ENCODE assay signal across 9 mouse cellular contexts in the genomic region with DNA sequence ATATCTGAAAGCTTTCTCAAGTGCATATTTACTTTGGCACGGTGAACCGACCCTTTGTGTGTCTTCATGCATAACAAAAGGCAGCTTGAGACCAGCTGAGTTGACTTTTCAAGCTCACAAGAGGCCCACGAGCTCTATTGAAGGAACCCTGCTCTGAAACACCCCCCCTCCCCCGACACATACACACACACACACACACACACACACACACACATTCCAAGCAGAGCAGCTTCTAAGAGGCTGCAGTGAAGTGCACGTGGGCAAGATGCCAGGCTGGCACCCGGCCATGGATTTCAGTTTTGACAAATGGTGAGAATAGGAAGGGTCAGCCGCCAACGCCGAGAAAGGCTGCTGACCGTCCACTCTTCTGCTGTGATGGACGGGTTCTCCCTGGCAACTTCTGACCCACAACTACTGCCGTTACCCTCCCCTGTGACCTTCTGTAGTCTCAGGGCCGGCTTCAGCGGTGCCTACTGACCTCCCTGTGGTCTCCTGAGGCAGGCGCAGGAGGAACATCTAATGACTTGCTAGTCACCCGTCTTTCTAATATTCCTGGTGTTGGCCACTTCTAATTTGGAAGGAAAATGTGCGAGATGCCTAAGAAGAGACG.
DNase-seq lines count a peak whose midpoint lies in the region; ATAC-seq lines count a peak whose summit lies in the region.
"Had no signal": no experiment of that assay in that cellular context is flagged by ENCODE, and none has a peak within 500 bp of the region (broad histone marks: within the 10 kb centered on the region; RNA-seq: fewer than 3 reads in every experiment).

No protein-coding gene starts in this region.

- ATAC-seq in heart, embryonic 16.5 days (replicated peaks; ENCODE audit: extremely low read depth, insufficient read depth, low FRiP score): peak; percentile 82
- peak; percentile 72 for ATAC-seq in midbrain, embryonic 12.5 days (ENCODE audit: low FRiP score, low read depth)
- ATAC-seq: Patski had no signal

- peak overlapping the region; percentile 19 for H3K4me2 ChIP-seq in heart, embryonic 16.5 days (ENCODE audit: low read depth, low read length)
- no peak overlapping the region; the same call in 1 of the 2 replicates for H3K4me2 ChIP-seq in midbrain, embryonic 12.5 days (replicated peaks)

- peak; percentile 3 to 4 for DNase-seq in spleen, postnatal 36 days (ENCODE audit: low spot score in 2 of 2)
- no peak for DNase-seq in spleen, adult 18-20 months
- peak; percentile 19 for DNase-seq in embryonic facial prominence, embryonic 10.5 days (ENCODE audit: low spot score)
- DNase-seq in kidney, postnatal 10 days: peak; percentile 87
- DNase-seq in yolk sac, embryonic 10.5 days (ENCODE audit: low spot score): peak; percentile 34
- no peak for DNase-seq in thymus, postnatal 25 days

- H3K36me3 ChIP-seq in embryonic facial prominence, embryonic 10.5 days (replicated peaks): peaks cover 12% of the 10 kb centered on the region
- H3K36me3 ChIP-seq in heart, embryonic 16.5 days (ENCODE audit: control insufficient read depth, insufficient read depth): no peaks in the 10 kb centered on the region
- H3K36me3 ChIP-seq in midbrain, embryonic 12.5 days: no peaks in the 10 kb centered on the region

- no peak overlapping the region for H3K4me3 ChIP-seq in embryonic facial prominence, embryonic 10.5 days
- no peak overlapping the region for H3K4me3 ChIP-seq in heart, embryonic 16.5 days (ENCODE audit: low read length)
- H3K4me3 ChIP-seq in midbrain, embryonic 12.5 days: no peak overlapping the region

- peaks cover 5% of the 10 kb centered on the region; the same call in 1 of the 2 replicates for H3K9me3 ChIP-seq in embryonic facial prominence, embryonic 10.5 days
- 0 out of 2 replicates have a peak, but pooled peaks cover 2% of the 10 kb centered on the region for H3K9me3 ChIP-seq in heart, embryonic 16.5 days (replicated peaks; ENCODE audit: control insufficient read depth, low read length)
- 0 out of 2 replicates have a peak, but pooled peaks cover 4% of the 10 kb centered on the region for H3K9me3 ChIP-seq in midbrain, embryonic 12.5 days

- H3K9ac ChIP-seq in heart, embryonic 16.5 days (ENCODE audit: low read length): no peak overlapping the region
- H3K9ac ChIP-seq in midbrain, embryonic 12.5 days (replicated peaks): no peak overlapping the region

- no peaks in the 10 kb centered on the region for H3K27me3 ChIP-seq in embryonic facial prominence, embryonic 10.5 days (replicated peaks; ENCODE audit: low read depth, poor library complexity, severe bottlenecking)
- H3K27me3 ChIP-seq in heart, embryonic 16.5 days (ENCODE audit: control insufficient read depth, insufficient read depth, low read length): no peaks in the 10 kb centered on the region
- no peaks in the 10 kb centered on the region for H3K27me3 ChIP-seq in midbrain, embryonic 12.5 days
- H3K27me3 ChIP-seq: Patski had no signal

- H3K4me1 ChIP-seq in embryonic facial prominence, embryonic 10.5 days: peaks cover 31% of the 10 kb centered on the region
- peaks cover 2% of the 10 kb centered on the region for H3K4me1 ChIP-seq in heart, embryonic 16.5 days (ENCODE audit: control insufficient read depth, insufficient read depth, low read length)
- peaks cover 16% of the 10 kb centered on the region for H3K4me1 ChIP-seq in midbrain, embryonic 12.5 days

- peak overlapping the region; percentile 79 for H3K27ac ChIP-seq in embryonic facial prominence, embryonic 10.5 days (replicated peaks)
- H3K27ac ChIP-seq in heart, embryonic 16.5 days (ENCODE audit: low read length): no peak overlapping the region
- H3K27ac ChIP-seq in midbrain, embryonic 12.5 days (replicated peaks): peak overlapping the region; percentile 56

- 63% methylated on average over 18 of the region's 18 CpGs for WGBS in embryonic facial prominence, embryonic 10.5 days
- 28% methylated on average over 18 of the region's 18 CpGs for WGBS in heart, embryonic 16.5 days
- WGBS in midbrain, embryonic 12.5 days: 42% methylated on average over 18 of the region's 18 CpGs

Comparison
In these comparisons a context has a peak if more than half of its experiments do, and no peak if none do; other contexts are left out.
1. DNase-seq: peak in spleen, postnatal 36 days (2 of 2), embryonic facial prominence, embryonic 10.5 days (single experiment), kidney, postnatal 10 days (single experiment) and yolk sac, embryonic 10.5 days (single experiment); none in spleen, adult 18-20 months (0 of 2) and thymus, postnatal 25 days (single experiment).